ENCODE assay signal across 27 mouse cellular contexts in genomic region chr5:107681300-107681699, GRCm38 (mm10). TPM values are rescaled to one million over a fixed set of nuclear protein-coding genes. Genes with fewer than 3 reads are reported as not detected.
"Had no signal": no experiment of that assay in that cellular context is flagged by ENCODE, and none has a peak within 500 bp of the region (broad histone marks: within the 10 kb centered on the region; RNA-seq: fewer than 3 reads in every experiment).

No protein-coding gene starts in this region.

- H3K36me3 ChIP-seq: limb, embryonic 10.5 days; limb, embryonic 13.5 days; liver, embryonic 13.5 days; midbrain, embryonic 10.5 days; midbrain, embryonic 13.5 days; neural tube, embryonic 13.5 days had no signal

- H3K4me3 ChIP-seq: layer of hippocampus, adult 2 months; limb, embryonic 10.5 days; limb, embryonic 13.5 days; liver, embryonic 13.5 days; megakaryocyte, embryonic 14.5 days; midbrain, embryonic 10.5 days; midbrain, embryonic 13.5 days; myocyte; neural tube, embryonic 13.5 days had no signal

- H3K27me3 ChIP-seq: limb, embryonic 13.5 days; midbrain, embryonic 13.5 days; neural tube, embryonic 13.5 days had no signal

- DNase-seq: kidney, adult 11 months; kidney, adult 9 months; kidney, postnatal 25 days; layer of hippocampus, adult 9-11 months; liver; liver, embryonic 13.5 days; lung, adult 2 months; lung, postnatal 14 days; lung, postnatal 4 days; retina, postnatal 1 day; right cerebral cortex, postnatal 25 days; spleen, adult 18-20 months; thymus, adult 2 months; thymus, postnatal 14 days had no signal

- H3K9me3 ChIP-seq: limb, embryonic 10.5 days; limb, embryonic 13.5 days; liver, embryonic 13.5 days; megakaryocyte, embryonic 14.5 days; midbrain, embryonic 10.5 days; midbrain, embryonic 13.5 days; neural tube, embryonic 13.5 days had no signal

- H3K9ac ChIP-seq: limb, embryonic 13.5 days; liver, embryonic 13.5 days; midbrain, embryonic 13.5 days; neural tube, embryonic 13.5 days had no signal

- H3K4me2 ChIP-seq: limb, embryonic 13.5 days; liver, embryonic 13.5 days; midbrain, embryonic 13.5 days; neural tube, embryonic 13.5 days had no signal

- ATAC-seq: midbrain, embryonic 13.5 days; midbrain, embryonic 16.5 days had no signal

- H3K4me1 ChIP-seq: limb, embryonic 10.5 days; limb, embryonic 13.5 days; liver, embryonic 13.5 days; megakaryocyte, embryonic 14.5 days; midbrain, embryonic 10.5 days; midbrain, embryonic 13.5 days; neural tube, embryonic 13.5 days had no signal

- H3K27ac ChIP-seq: layer of hippocampus, adult 2 months; limb, embryonic 10.5 days; limb, embryonic 13.5 days; liver, embryonic 13.5 days; midbrain, embryonic 10.5 days; midbrain, embryonic 13.5 days; neural tube, embryonic 13.5 days had no signal

RNA-seq across cellular contexts. Expression of gene Gfi1, which starts 44.5 kb away (rescaled TPM):
- total RNA-seq: layer of hippocampus, adult 2 months; layer of hippocampus, postnatal 25 days; left cerebral cortex, adult 18-20 months; left cerebral cortex, postnatal 25 days had no signal
- polyA plus RNA-seq: kidney, embryonic 16.5 days; midbrain, embryonic 10.5 days; midbrain, embryonic 13.5 days; midbrain, embryonic 16.5 days had no signal
